Mouse (Mus musculus): ENCODE measurements around the gene Zscan22. TPM values are rescaled to one million over a fixed set of nuclear protein-coding genes. Genes with fewer than 3 reads are reported as not detected.

Zscan22 gene
- polyA plus RNA-seq, 1 experiment from 2014 or later: 28.1 TPM

GRCm38 (mm10) chr7:12921705-12922465 is 24.3 kb downstream of the Zscan22 start, which contains the start of gene Rps5:
Rps5 (plus strand) TSS chr7:12922290.
- WGBS: under 1% methylated on average over 55 of the region's 55 CpGs
- Histone ChIP-seq H3K36me3 (ENCODE audit: control insufficient read depth, insufficient read depth, low read length) (peaks cover 20% of the 10 kb centered on the region), H3K4me2 (ENCODE audit: low read depth, severe bottlenecking) (peak within 1 kb of the TSS; percentile 95), H3K4me1 (ENCODE audit: control insufficient read depth, insufficient read depth, low read length) (peaks cover 9% of the 10 kb centered on the region), H3K9me3 (ENCODE audit: control insufficient read depth, low read length) (no peaks in the 10 kb centered on the region), H3K4me3 (ENCODE audit: low read depth, low read length) (peak within 1 kb of the TSS; percentile 93), H3K27me3 (ENCODE audit: control insufficient read depth, insufficient read depth, low read length) (peaks cover 5% of the 10 kb centered on the region; the same call in 1 of the 2 replicates), H3K27ac (replicated peaks; ENCODE audit: low read depth, low read length) (peak within 1 kb of the TSS; percentile 91), H3K9ac (ENCODE audit: low read length) (peak within 1 kb of the TSS; percentile 93)
- DNase-seq (ENCODE audit: low spot score) (peak; percentile 98), ATAC-seq (ENCODE audit: insufficient number of reproducible peaks, low FRiP score, low TSS enrichment, low read depth) (peak; percentile 98)

GRCm38 (mm10) chr7:12922729-12923128 is 25.1 kb downstream of the Zscan22 start:
- H3K27ac ChIP-seq (replicated peaks; ENCODE audit: low read depth, low read length): no peak overlapping the region; the same call in 1 of the 2 replicates
- H3K4me1 ChIP-seq (ENCODE audit: control insufficient read depth, insufficient read depth, low read length): peaks cover 10% of the 10 kb centered on the region

GRCm38 (mm10) chr7:12926316-12926715 is 28.7 kb downstream of the Zscan22 start:
- no peak overlapping the region for H3K4me3 ChIP-seq (ENCODE audit: low read depth, low read length)
- no peak overlapping the region for H3K9ac ChIP-seq (ENCODE audit: low read length)
- H3K4me2 ChIP-seq (ENCODE audit: low read depth, severe bottlenecking): 0 out of 2 replicates have a peak overlapping the region, but pooled peaks have one; percentile 4
- peaks cover 15% of the 10 kb centered on the region for H3K4me1 ChIP-seq (ENCODE audit: control insufficient read depth, insufficient read depth, low read length)
- WGBS: 87% methylated on average over 7 of the region's 7 CpGs
- DNase-seq (ENCODE audit: low spot score): no peak
- H3K9me3 ChIP-seq (ENCODE audit: control insufficient read depth, low read length): no peaks in the 10 kb centered on the region
- peaks cover 20% of the 10 kb centered on the region for H3K27me3 ChIP-seq (ENCODE audit: control insufficient read depth, insufficient read depth, low read length)
- H3K27ac ChIP-seq (replicated peaks; ENCODE audit: low read depth, low read length): no peak overlapping the region
- no peak for ATAC-seq (ENCODE audit: insufficient number of reproducible peaks, low FRiP score, low TSS enrichment, low read depth)
- H3K36me3 ChIP-seq (ENCODE audit: control insufficient read depth, insufficient read depth, low read length): peaks cover 20% of the 10 kb centered on the region

More at GRCm38 (mm10) chr7:12922729-12923128, 25.1 kb downstream of the Zscan22 start:
- Histone ChIP-seq H3K9me3 (ENCODE audit: control insufficient read depth, low read length) (no peaks in the 10 kb centered on the region), H3K36me3 (ENCODE audit: control insufficient read depth, insufficient read depth, low read length) (peaks cover 20% of the 10 kb centered on the region), H3K9ac (ENCODE audit: low read length) (peak overlapping the region; percentile 93), H3K27me3 (ENCODE audit: control insufficient read depth, insufficient read depth, low read length) (peaks cover 10% of the 10 kb centered on the region; the same call in 1 of the 2 replicates), H3K4me3 (ENCODE audit: low read depth, low read length) (peak overlapping the region; percentile 93), H3K4me2 (ENCODE audit: low read depth, severe bottlenecking) (peak overlapping the region; percentile 95)
- no peak for DNase-seq (ENCODE audit: low spot score)
- ATAC-seq (ENCODE audit: insufficient number of reproducible peaks, low FRiP score, low TSS enrichment, low read depth): no peak
- WGBS: 4% methylated on average over 8 of the region's 8 CpGs

DNA sequence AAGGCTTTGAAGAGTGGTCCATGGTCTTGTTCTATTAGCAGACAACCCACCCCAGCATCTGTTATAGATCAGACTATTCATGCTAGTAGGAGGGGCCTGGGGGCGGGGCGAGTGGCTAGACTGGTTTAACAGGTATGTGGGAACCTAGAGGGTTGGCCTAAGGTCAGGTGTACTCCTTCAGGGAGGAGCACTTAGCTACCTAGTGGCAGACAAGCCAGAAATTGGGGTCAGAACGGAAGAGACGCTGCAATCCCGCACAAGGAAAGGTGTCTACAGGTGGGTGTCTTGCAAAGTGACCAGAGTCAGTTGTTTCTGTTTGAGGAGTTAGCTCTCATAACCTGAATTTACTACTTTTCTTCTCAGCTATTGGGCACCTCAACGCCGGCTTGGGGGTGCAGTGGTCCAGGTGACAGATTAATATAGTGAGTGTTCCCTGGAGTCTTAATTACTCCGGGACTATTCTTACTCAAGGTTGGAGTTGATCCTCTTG is 29.6 kb downstream of the Zscan22 start, which contains the start of gene Rnf225:
TSS of gene Rnf225 (plus strand) at position 226 of the 490 bp plus-strand sequence.
- H3K4me3 ChIP-seq (ENCODE audit: low read depth, low read length): peak within 1 kb of the TSS; percentile 24
- H3K36me3 ChIP-seq (ENCODE audit: control insufficient read depth, insufficient read depth, low read length): peaks cover 20% of the 10 kb centered on the region
- peak within 1 kb of the TSS; percentile 49; the same call in 1 of the 2 replicates for H3K9ac ChIP-seq (ENCODE audit: low read length)
- H3K27me3 ChIP-seq (ENCODE audit: control insufficient read depth, insufficient read depth, low read length): peaks cover 20% of the 10 kb centered on the region
- DNase-seq (ENCODE audit: low spot score) (peak; percentile 68), ATAC-seq (ENCODE audit: insufficient number of reproducible peaks, low FRiP score, low TSS enrichment, low read depth) (no peak)
- H3K4me1 ChIP-seq (ENCODE audit: control insufficient read depth, insufficient read depth, low read length): peaks cover 15% of the 10 kb centered on the region
- H3K27ac ChIP-seq (replicated peaks; ENCODE audit: low read depth, low read length): no peak within 1 kb of the TSS
- WGBS: 19% methylated on average over 8 of the region's 8 CpGs
- peak within 1 kb of the TSS; percentile 52 for H3K4me2 ChIP-seq (ENCODE audit: low read depth, severe bottlenecking)
- H3K9me3 ChIP-seq (ENCODE audit: control insufficient read depth, low read length): no peaks in the 10 kb centered on the region

DNA sequence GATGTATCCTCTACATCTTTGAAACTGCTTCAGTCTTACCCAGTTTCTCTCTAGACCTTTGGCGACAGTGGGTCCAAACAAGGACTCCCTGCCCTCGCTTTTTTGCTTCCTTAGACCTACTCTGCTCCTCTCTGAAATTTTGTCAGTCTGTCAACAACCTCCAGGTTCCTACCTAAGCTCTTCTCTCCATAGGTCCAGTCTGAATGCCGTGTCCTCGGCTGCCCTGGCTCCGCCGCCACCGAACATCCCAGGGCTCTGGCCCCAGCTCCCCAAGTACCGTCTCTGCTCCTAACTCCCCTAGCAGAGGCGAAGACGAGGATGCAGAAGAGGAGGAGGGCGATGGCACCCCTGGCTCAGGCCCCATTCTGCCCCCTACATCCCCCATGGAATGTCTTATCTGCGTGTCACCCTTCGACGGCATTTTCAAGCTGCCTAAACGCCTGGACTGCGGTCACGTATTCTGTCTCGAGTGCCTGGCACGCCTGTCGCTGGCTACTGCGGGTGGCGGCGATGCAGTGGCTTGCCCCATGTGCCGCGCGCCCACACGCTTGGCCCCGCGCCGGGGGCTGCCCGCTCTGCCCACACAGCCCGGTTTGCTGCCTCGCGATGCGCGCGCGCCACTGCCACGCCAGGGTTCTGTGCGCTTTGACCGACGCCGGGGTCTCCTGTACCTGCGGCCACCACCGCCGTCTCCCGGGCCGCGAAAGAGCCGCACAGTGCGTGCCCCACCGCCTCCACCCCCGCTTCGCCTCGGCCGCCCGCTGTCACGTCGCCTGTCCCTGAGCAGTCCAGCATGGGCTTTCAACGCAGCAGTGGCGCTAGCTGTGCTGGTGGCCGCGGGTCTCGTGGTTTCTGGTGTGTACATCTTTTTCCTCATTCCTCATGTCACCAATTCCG is 30.3 kb downstream of the Zscan22 start:
- Histone ChIP-seq H3K4me2 (ENCODE audit: low read depth, severe bottlenecking) (peak overlapping the region; percentile 52), H3K4me3 (ENCODE audit: low read depth, low read length) (peak overlapping the region; percentile 24), H3K4me1 (ENCODE audit: control insufficient read depth, insufficient read depth, low read length) (peaks cover 13% of the 10 kb centered on the region), H3K36me3 (ENCODE audit: control insufficient read depth, insufficient read depth, low read length) (peaks cover 20% of the 10 kb centered on the region), H3K27ac (replicated peaks; ENCODE audit: low read depth, low read length) (no peak overlapping the region), H3K9ac (ENCODE audit: low read length) (peak overlapping the region; percentile 49; the same call in 1 of the 2 replicates), H3K27me3 (ENCODE audit: control insufficient read depth, insufficient read depth, low read length) (peaks cover 20% of the 10 kb centered on the region), H3K9me3 (ENCODE audit: control insufficient read depth, low read length) (no peaks in the 10 kb centered on the region)
- peak; percentile 56 for DNase-seq (ENCODE audit: low spot score)
- WGBS: 2% methylated on average over 62 of the region's 65 CpGs
- ATAC-seq (ENCODE audit: insufficient number of reproducible peaks, low FRiP score, low TSS enrichment, low read depth): 0 out of 2 replicates have a peak, but pooled peaks have one; percentile 26

- Histone ChIP-seq H3K9me3 (ENCODE audit: control insufficient read depth, low read length) (peaks cover 3% of the 10 kb centered on the region; the same call in 1 of the 2 replicates), H3K4me1 (ENCODE audit: control insufficient read depth, insufficient read depth, low read length) (no peaks in the 10 kb centered on the region), H3K9ac (ENCODE audit: low read length) (no peak overlapping the region), H3K4me3 (ENCODE audit: low read depth, low read length) (no peak overlapping the region), H3K27me3 (ENCODE audit: control insufficient read depth, insufficient read depth, low read length) (peaks cover 3% of the 10 kb centered on the region; the same call in 1 of the 2 replicates), H3K4me2 (ENCODE audit: low read depth, severe bottlenecking) (no peak overlapping the region), H3K36me3 (ENCODE audit: control insufficient read depth, insufficient read depth, low read length) (no peaks in the 10 kb centered on the region), H3K27ac (replicated peaks; ENCODE audit: low read depth, low read length) (no peak overlapping the region)
- DNase-seq (ENCODE audit: low spot score) (no peak), ATAC-seq (ENCODE audit: insufficient number of reproducible peaks, low FRiP score, low TSS enrichment, low read depth) (no peak)
- WGBS: 76% methylated on average over 4 of the region's 4 CpGs
These were observed 36.1 kb downstream of the Zscan22 start for GRCm38 (mm10) chr7:12933615-12934140.

DNA sequence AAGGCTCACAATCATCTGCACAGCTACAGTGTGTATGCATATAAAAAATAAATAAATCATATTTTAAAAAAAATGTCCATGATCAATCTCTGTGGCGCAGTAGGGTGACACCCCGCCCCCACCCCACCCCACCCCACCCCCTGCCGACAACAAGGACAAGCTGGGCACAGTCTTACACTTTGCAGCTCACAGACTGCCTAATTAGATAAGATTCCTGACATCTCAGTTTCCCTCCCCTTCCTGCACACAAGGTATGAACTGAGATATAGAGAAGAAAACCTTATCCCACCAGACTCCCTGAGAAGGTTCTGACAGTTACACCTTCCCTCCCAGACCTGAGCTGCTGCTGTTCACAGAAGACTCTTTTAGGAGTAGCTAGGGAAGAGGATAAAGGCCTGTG is 37.2 kb downstream of the Zscan22 start:
- Histone ChIP-seq H3K36me3 (ENCODE audit: control insufficient read depth, insufficient read depth, low read length) (no peaks in the 10 kb centered on the region), H3K4me3 (ENCODE audit: low read depth, low read length) (no peak overlapping the region), H3K9ac (ENCODE audit: low read length) (no peak overlapping the region), H3K4me2 (ENCODE audit: low read depth, severe bottlenecking) (no peak overlapping the region), H3K9me3 (ENCODE audit: control insufficient read depth, low read length) (peaks cover 3% of the 10 kb centered on the region; the same call in 1 of the 2 replicates), H3K4me1 (ENCODE audit: control insufficient read depth, insufficient read depth, low read length) (no peaks in the 10 kb centered on the region), H3K27ac (replicated peaks; ENCODE audit: low read depth, low read length) (no peak overlapping the region), H3K27me3 (ENCODE audit: control insufficient read depth, insufficient read depth, low read length) (no peaks in the 10 kb centered on the region)
- ATAC-seq (ENCODE audit: insufficient number of reproducible peaks, low FRiP score, low TSS enrichment, low read depth): no peak
- no peak for DNase-seq (ENCODE audit: low spot score)
- WGBS: 74% methylated on average over 3 of the region's 3 CpGs

Data from limb, embryonic 11.5 days (tissue).